Mouse (Mus musculus): ENCODE measurements at regions not wholly inside any gene's neighbourhood (a gene's known extent, or its start where the extent isn't known, plus 50 kb on each side); places are given as distances from the start of the nearest gene placed in this dataset.

GRCm38 (mm10) chr13:102510733-102511279 lies 182.6 kb upstream of the Cd180 start:
- WGBS = 77% methylated on average over 1 of the region's 1 CpGs
- no peaks in the 10 kb centered on the region for H3K36me3 ChIP-seq
- no peaks in the 10 kb centered on the region for H3K4me1 ChIP-seq (replicated peaks)
- no peaks in the 10 kb centered on the region for H3K9me3 ChIP-seq
- H3K27ac ChIP-seq = no peak overlapping the region
- H3K27me3 ChIP-seq (ENCODE audit: insufficient read depth, poor library complexity, severe bottlenecking) = no peaks in the 10 kb centered on the region
- no peak for DNase-seq (ENCODE audit: low spot score)
- H3K4me3 ChIP-seq = no peak overlapping the region

GRCm38 (mm10) chr13:102518169-102518882 lies 175.0 kb upstream of the Cd180 start:
- Histone ChIP-seq H3K36me3 (no peaks in the 10 kb centered on the region), H3K27me3 (ENCODE audit: insufficient read depth, poor library complexity, severe bottlenecking) (no peaks in the 10 kb centered on the region), H3K4me1 (replicated peaks) (no peaks in the 10 kb centered on the region), H3K4me3 (no peak overlapping the region), H3K27ac (no peak overlapping the region), H3K9me3 (no peaks in the 10 kb centered on the region)
- WGBS = 92% methylated on average over 5 of the region's 5 CpGs
- DNase-seq (ENCODE audit: low spot score) = no peak

- no peak overlapping the region for H3K27ac ChIP-seq
- no peaks in the 10 kb centered on the region for H3K4me1 ChIP-seq (replicated peaks)
- no peaks in the 10 kb centered on the region for H3K36me3 ChIP-seq
- no peak overlapping the region for H3K4me3 ChIP-seq
- 72% methylated on average over 1 of the region's 1 CpGs for WGBS
- H3K27me3 ChIP-seq (ENCODE audit: insufficient read depth, poor library complexity, severe bottlenecking) = no peaks in the 10 kb centered on the region
- DNase-seq (ENCODE audit: low spot score) = no peak
- H3K9me3 ChIP-seq = no peaks in the 10 kb centered on the region
Measured at GRCm38 (mm10) chr13:102521427-102521826, 171.9 kb upstream of the Cd180 start.

GRCm38 (mm10) chr13:102522080-102522479 lies 171.3 kb upstream of the Cd180 start:
- DNase-seq (ENCODE audit: low spot score) = no peak
- Histone ChIP-seq H3K27ac (no peak overlapping the region), H3K9me3 (no peaks in the 10 kb centered on the region), H3K27me3 (ENCODE audit: insufficient read depth, poor library complexity, severe bottlenecking) (no peaks in the 10 kb centered on the region), H3K4me3 (no peak overlapping the region), H3K4me1 (replicated peaks) (no peaks in the 10 kb centered on the region), H3K36me3 (no peaks in the 10 kb centered on the region)
- 84% methylated on average over 1 of the region's 1 CpGs for WGBS

GRCm38 (mm10) chr13:102526621-102527140 lies 166.7 kb upstream of the Cd180 start:
- WGBS = 82% methylated on average over 11 of the region's 11 CpGs
- DNase-seq (ENCODE audit: low spot score) = no peak
- H3K4me1 ChIP-seq (replicated peaks) = no peaks in the 10 kb centered on the region
- H3K4me3 ChIP-seq = no peak overlapping the region
- H3K9me3 ChIP-seq = no peaks in the 10 kb centered on the region
- no peaks in the 10 kb centered on the region for H3K36me3 ChIP-seq
- H3K27ac ChIP-seq = no peak overlapping the region
- no peaks in the 10 kb centered on the region for H3K27me3 ChIP-seq (ENCODE audit: insufficient read depth, poor library complexity, severe bottlenecking)

- no peak for DNase-seq (ENCODE audit: low spot score)
- no peaks in the 10 kb centered on the region for H3K9me3 ChIP-seq
- no peaks in the 10 kb centered on the region for H3K36me3 ChIP-seq
- H3K4me1 ChIP-seq (replicated peaks) = peaks cover 26% of the 10 kb centered on the region
- no peaks in the 10 kb centered on the region for H3K27me3 ChIP-seq (ENCODE audit: insufficient read depth, poor library complexity, severe bottlenecking)
- peak overlapping the region; percentile 40 for H3K27ac ChIP-seq
- 20% methylated on average over 4 of the region's 4 CpGs for WGBS
- H3K4me3 ChIP-seq = no peak overlapping the region
Measured at GRCm38 (mm10) chr13:102533784-102534183, 159.6 kb upstream of the Cd180 start.

- Histone ChIP-seq H3K9me3 (no peaks in the 10 kb centered on the region), H3K27ac (peak overlapping the region; percentile 50), H3K36me3 (no peaks in the 10 kb centered on the region), H3K4me3 (peak overlapping the region; percentile 23), H3K4me1 (replicated peaks) (peaks cover 26% of the 10 kb centered on the region), H3K27me3 (ENCODE audit: insufficient read depth, poor library complexity, severe bottlenecking) (no peaks in the 10 kb centered on the region)
- WGBS = 51% methylated on average over 19 of the region's 19 CpGs
- no peak for DNase-seq (ENCODE audit: low spot score)
Measured at GRCm38 (mm10) chr13:102537424-102538242, 155.7 kb upstream of the Cd180 start.

- WGBS = 85% methylated on average over 4 of the region's 4 CpGs
- H3K9me3 ChIP-seq = no peaks in the 10 kb centered on the region
- no peak overlapping the region for H3K27ac ChIP-seq
- no peak for DNase-seq (ENCODE audit: low spot score)
- no peaks in the 10 kb centered on the region for H3K27me3 ChIP-seq (ENCODE audit: insufficient read depth, poor library complexity, severe bottlenecking)
- H3K4me1 ChIP-seq (replicated peaks) = peaks cover 25% of the 10 kb centered on the region
- H3K36me3 ChIP-seq = no peaks in the 10 kb centered on the region
- H3K4me3 ChIP-seq = no peak overlapping the region
Measured at GRCm38 (mm10) chr13:102540436-102540835, 152.9 kb upstream of the Cd180 start.

- Histone ChIP-seq H3K27me3 (ENCODE audit: insufficient read depth, poor library complexity, severe bottlenecking) (no peaks in the 10 kb centered on the region; the same call in 1 of the 2 replicates), H3K9me3 (no peaks in the 10 kb centered on the region), H3K4me1 (replicated peaks) (peaks cover 22% of the 10 kb centered on the region), H3K36me3 (no peaks in the 10 kb centered on the region), H3K27ac (no peak overlapping the region), H3K4me3 (no peak overlapping the region)
- DNase-seq (ENCODE audit: low spot score) = no peak
- WGBS = 49% methylated on average over 5 of the region's 5 CpGs
Measured at GRCm38 (mm10) chr13:102544359-102545165, 148.8 kb upstream of the Cd180 start.

GRCm38 (mm10) chr13:102545845-102546615 lies 147.3 kb upstream of the Cd180 start:
- no peak overlapping the region for H3K27ac ChIP-seq
- no peak for DNase-seq (ENCODE audit: low spot score)
- 77% methylated on average over 17 of the region's 17 CpGs for WGBS

GRCm38 (mm10) chr13:102548252-102548651 lies 145.1 kb upstream of the Cd180 start:
- H3K27me3 ChIP-seq (ENCODE audit: insufficient read depth, poor library complexity, severe bottlenecking) = no peaks in the 10 kb centered on the region; the same call in 1 of the 2 replicates
- DNase-seq (ENCODE audit: low spot score) = no peak
- H3K4me1 ChIP-seq (replicated peaks) = peaks cover 22% of the 10 kb centered on the region
- 46% methylated on average over 6 of the region's 6 CpGs for WGBS
- H3K4me3 ChIP-seq = no peak overlapping the region
- H3K27ac ChIP-seq = no peak overlapping the region
- no peaks in the 10 kb centered on the region for H3K9me3 ChIP-seq
- H3K36me3 ChIP-seq = no peaks in the 10 kb centered on the region

More at GRCm38 (mm10) chr13:102545845-102546615, 147.3 kb upstream of the Cd180 start:
- no peaks in the 10 kb centered on the region; the same call in 1 of the 2 replicates for H3K27me3 ChIP-seq (ENCODE audit: insufficient read depth, poor library complexity, severe bottlenecking)
- peaks cover 22% of the 10 kb centered on the region for H3K4me1 ChIP-seq (replicated peaks)
- H3K4me3 ChIP-seq = no peak overlapping the region
- H3K9me3 ChIP-seq = no peaks in the 10 kb centered on the region
- no peaks in the 10 kb centered on the region for H3K36me3 ChIP-seq
